Mouse (Mus musculus): ENCODE data around the gene Dnmt1. TPM values are rescaled to one million over a fixed set of nuclear protein-coding genes. Genes with fewer than 3 reads are reported as not detected.

Dnmt1 gene
- total RNA-seq, 4 experiments from 2014 or later, result 5.5 to 6.0 (median 5.8) TPM

Small RNA genes within 50 kb of the gene (microRNA-seq; reads per million reads assigned to microRNA genes)
- gene Mir7081, result not detected

Other genes with a start within 250 kb of the Dnmt1 start
- gene Olfm2, start 213.5 kb downstream of the Dnmt1 start, total RNA-seq (2022), result under 1 TPM in 2 of 4 experiments, not detected in 2; 0.16 to 0.32 TPM
- 1 to 10 TPM; 2.8 to 8.0 (median 6.7) TPM for gene Col5a3, start 144.8 kb downstream of the Dnmt1 start, total RNA-seq (2022)
- gene Rdh8, start 141.4 kb downstream of the Dnmt1 start, total RNA-seq (2022), result 1 to 10 TPM in 1 of 4 experiments, under 1 TPM in 2, not detected in 1; 0.46 to 1.0 (median 0.80) TPM
- 1 to 10 TPM in 3 of 4 experiments, under 1 TPM in 1; 0.53 to 2.7 (median 1.5) TPM for gene A230050P20Rik, start 91.2 kb downstream of the Dnmt1 start, total RNA-seq (2022)
- 1 to 10 TPM; 6.5 to 7.6 (median 7.1) TPM for gene Angptl6, start 80.2 kb downstream of the Dnmt1 start, total RNA-seq (2022)
- 10 to 100 TPM in 1 of 4 experiments, 1 to 10 TPM in 3; 6.8 to 10.9 (median 8.3) TPM for gene Ppan, start 71.7 kb downstream of the Dnmt1 start, total RNA-seq (2022)
- gene Eif3g, start 61.3 kb downstream of the Dnmt1 start, total RNA-seq (2022), result 100 to 1,000 TPM in 3 of 4 experiments, 10 to 100 TPM in 1; 95.7 to 105 (median 102) TPM
- 1 to 10 TPM in 1 of 4 experiments, under 1 TPM in 3; 0.46 to 1.1 (median 0.74) TPM for gene S1pr2, start 16.9 kb upstream of the Dnmt1 start, total RNA-seq (2022)
- gene Mrpl4, start 42.9 kb upstream of the Dnmt1 start, total RNA-seq (2022), result 10 to 100 TPM; 53.7 to 58.9 (median 55.7) TPM
- 1 to 10 TPM; 1.3 to 2.3 (median 1.4) TPM for gene Icam1, start 56.1 kb upstream of the Dnmt1 start, total RNA-seq (2022)
- 1 to 10 TPM; 1.3 to 2.7 (median 1.8) TPM for gene Icam4, start 69.5 kb upstream of the Dnmt1 start, total RNA-seq (2022)
- gene Icam5, start 72.2 kb upstream of the Dnmt1 start, total RNA-seq (2022), result under 1 TPM in 1 of 4 experiments, not detected in 3; 0.08 TPM
- gene Zglp1, start 107.2 kb upstream of the Dnmt1 start, total RNA-seq (2022), result not detected
- gene Gm49373, start 113.2 kb upstream of the Dnmt1 start, total RNA-seq (2022), result under 1 TPM in 2 of 4 experiments, not detected in 2; 0.19 to 0.39 TPM
- gene Fdx1l, start 113.7 kb upstream of the Dnmt1 start, total RNA-seq (2022), result 10 to 100 TPM; 47.9 to 55.2 (median 51.4) TPM
- gene Gm38431, start 132.1 kb upstream of the Dnmt1 start, total RNA-seq (2022), result 1 to 10 TPM in 1 of 4 experiments, under 1 TPM in 3; 0.15 to 2.5 (median 0.34) TPM
- gene Raver1, start 132.1 kb upstream of the Dnmt1 start, total RNA-seq (2022), result 10 to 100 TPM; 13.0 to 15.6 (median 14.3) TPM
- gene Tyk2, start 171.4 kb upstream of the Dnmt1 start, total RNA-seq (2022), result 1 to 10 TPM; 4.9 to 6.0 (median 5.8) TPM
- gene Cdc37, start 190.1 kb upstream of the Dnmt1 start, total RNA-seq (2022), result 100 to 1,000 TPM in 3 of 4 experiments, 10 to 100 TPM in 1; 95.0 to 132 (median 111) TPM
- gene Pde4a, start 205.8 kb upstream of the Dnmt1 start, total RNA-seq (2022), result 10 to 100 TPM; 40.7 to 51.5 (median 47.0) TPM

Data from gastrocnemius, adult 8-10 months (tissue).